Mouse (Mus musculus): ENCODE measurements around the gene Zfp280d.

GRCm38 (mm10) chr9:72275979-72276500, 1.4 kb downstream of the Zfp280d start:
- TF ChIP-seq CTCF (IDR thresholded peaks at IDR 0.05; ENCODE audit: insufficient read depth, low read length) (no peak), POLR2A (IDR thresholded peaks at IDR 0.05; ENCODE audit: borderline replicate concordance, extremely low read depth, low read depth, low read length) (no peak)

All from lung, adult 2 months (tissue).